Mouse (Mus musculus) CD4-positive, CD25-positive, alpha-beta regulatory T cell, adult 2 months (primary cell): Measurements from ENCODE around the gene Micu1.
A peak's percentile ranks its signal among the peaks of the same experiment; 100 is the strongest.

ENCODE experiments used
- DNase-seq: peaks from one replicate; pipeline ENCODE4 v3.0.0-alpha.2; 2012; ENCODE audit warnings: low read depth, low spot score

Gene Micu1

GRCm38 (mm10) chr10:59721555-59721954 is 19.3 kb downstream of the Micu1 start:
- DNase-seq: no peak

- no peak for DNase-seq
Measured at GRCm38 (mm10) chr10:59724634-59725033, 22.4 kb downstream of the Micu1 start.

GRCm38 (mm10) chr10:59727251-59727650 is 25.0 kb downstream of the Micu1 start:
- DNase-seq: no peak

GRCm38 (mm10) chr10:59729261-59729660 is 27.0 kb downstream of the Micu1 start:
- DNase-seq: no peak

- DNase-seq: no peak
Measured at GRCm38 (mm10) chr10:59729842-59730241, 27.6 kb downstream of the Micu1 start.

- DNase-seq: no peak
Measured at GRCm38 (mm10) chr10:59736027-59736598, 33.8 kb downstream of the Micu1 start.

GRCm38 (mm10) chr10:59741448-59741847 is 39.2 kb downstream of the Micu1 start:
- DNase-seq: no peak

GRCm38 (mm10) chr10:59743397-59743796 is 41.1 kb downstream of the Micu1 start:
- no peak for DNase-seq

GRCm38 (mm10) chr10:59743969-59744368 is 41.7 kb downstream of the Micu1 start:
- DNase-seq: no peak

- DNase-seq: no peak
Measured at GRCm38 (mm10) chr10:59747334-59747733, 45.1 kb downstream of the Micu1 start.

GRCm38 (mm10) chr10:59748699-59749200 is 46.5 kb downstream of the Micu1 start:
- DNase-seq: peak; percentile 63

- no peak for DNase-seq
Measured at GRCm38 (mm10) chr10:59753538-59754069, 51.3 kb downstream of the Micu1 start.

- no peak for DNase-seq
Measured at GRCm38 (mm10) chr10:59754104-59754503, 51.8 kb downstream of the Micu1 start.

GRCm38 (mm10) chr10:59754901-59755300 is 52.6 kb downstream of the Micu1 start:
- no peak for DNase-seq

- no peak for DNase-seq
Measured at GRCm38 (mm10) chr10:59755681-59756080, 53.4 kb downstream of the Micu1 start.

- no peak for DNase-seq
Measured at GRCm38 (mm10) chr10:59756090-59756489, 53.8 kb downstream of the Micu1 start.

- no peak for DNase-seq
Measured at GRCm38 (mm10) chr10:59756570-59756969, 54.3 kb downstream of the Micu1 start.

GRCm38 (mm10) chr10:59764781-59765180 is 62.5 kb downstream of the Micu1 start:
- DNase-seq: no peak

GRCm38 (mm10) chr10:59768369-59769079 is 66.2 kb downstream of the Micu1 start:
- no peak for DNase-seq

- no peak for DNase-seq
Measured at GRCm38 (mm10) chr10:59771375-59772048, 69.2 kb downstream of the Micu1 start.

GRCm38 (mm10) chr10:59772049-59772397 is 69.7 kb downstream of the Micu1 start:
- DNase-seq: no peak

GRCm38 (mm10) chr10:59773441-59774140 is 71.3 kb downstream of the Micu1 start:
- DNase-seq: no peak
